Mouse (Mus musculus): ENCODE data around the gene Dcp1b.
A peak's percentile ranks its signal among the peaks of the same experiment; 100 is the strongest.
"Not testable (repeated sequence)": the region's sequence is repeated elsewhere in the genome, so short reads cannot be mapped to it uniquely, and the experiment has no call there.

The Dcp1b gene

DNA sequence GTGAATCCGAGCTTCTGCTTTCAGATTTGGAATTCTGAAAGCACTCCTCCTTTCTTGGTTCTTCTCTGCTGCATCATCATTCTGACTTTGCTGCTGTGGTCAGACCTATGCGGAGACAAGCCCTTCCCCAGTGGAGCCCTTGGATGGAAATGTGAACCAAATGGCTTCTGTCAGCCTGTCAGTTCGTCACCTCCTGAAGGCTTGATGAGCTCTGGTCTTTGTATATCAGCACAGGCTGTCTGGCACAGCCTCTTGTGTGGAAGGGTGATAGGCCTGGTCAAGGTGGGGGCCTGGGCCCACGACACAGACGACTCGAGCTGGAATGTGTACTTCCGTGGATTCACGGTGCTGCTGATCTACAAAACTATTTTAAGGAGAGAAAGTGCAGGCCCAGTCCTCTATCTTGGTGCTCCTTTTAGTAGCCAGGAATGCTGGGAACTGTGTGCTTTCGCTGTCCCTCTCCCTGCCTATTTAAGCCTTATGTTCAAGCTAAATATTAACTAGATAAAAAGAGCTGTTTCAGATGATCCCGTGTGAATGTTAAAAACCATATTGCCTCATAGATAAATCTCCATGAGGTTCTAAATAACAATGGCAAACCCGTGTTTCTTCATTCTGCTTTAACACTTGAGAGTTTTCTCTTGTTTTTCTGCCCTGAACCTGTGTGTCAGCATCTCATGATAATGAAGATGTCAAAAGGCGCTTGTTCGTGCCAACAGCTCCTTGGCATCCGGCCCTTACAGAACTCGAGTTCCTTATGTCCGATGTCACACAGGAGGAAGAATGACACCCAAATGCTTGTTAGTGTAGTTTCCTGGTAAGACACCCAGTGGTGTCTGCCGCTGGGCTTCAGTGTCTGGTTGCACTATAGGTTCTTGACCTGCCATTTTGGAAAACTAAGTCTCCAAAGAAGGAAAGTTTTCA is 21.6 kb downstream of the Dcp1b start, which contains the start of gene Cacna1c:
Gene Cacna1c (minus strand): TSS at position 37 of the 924 bp plus-strand sequence.
- DNase-seq = no peak

DNA sequence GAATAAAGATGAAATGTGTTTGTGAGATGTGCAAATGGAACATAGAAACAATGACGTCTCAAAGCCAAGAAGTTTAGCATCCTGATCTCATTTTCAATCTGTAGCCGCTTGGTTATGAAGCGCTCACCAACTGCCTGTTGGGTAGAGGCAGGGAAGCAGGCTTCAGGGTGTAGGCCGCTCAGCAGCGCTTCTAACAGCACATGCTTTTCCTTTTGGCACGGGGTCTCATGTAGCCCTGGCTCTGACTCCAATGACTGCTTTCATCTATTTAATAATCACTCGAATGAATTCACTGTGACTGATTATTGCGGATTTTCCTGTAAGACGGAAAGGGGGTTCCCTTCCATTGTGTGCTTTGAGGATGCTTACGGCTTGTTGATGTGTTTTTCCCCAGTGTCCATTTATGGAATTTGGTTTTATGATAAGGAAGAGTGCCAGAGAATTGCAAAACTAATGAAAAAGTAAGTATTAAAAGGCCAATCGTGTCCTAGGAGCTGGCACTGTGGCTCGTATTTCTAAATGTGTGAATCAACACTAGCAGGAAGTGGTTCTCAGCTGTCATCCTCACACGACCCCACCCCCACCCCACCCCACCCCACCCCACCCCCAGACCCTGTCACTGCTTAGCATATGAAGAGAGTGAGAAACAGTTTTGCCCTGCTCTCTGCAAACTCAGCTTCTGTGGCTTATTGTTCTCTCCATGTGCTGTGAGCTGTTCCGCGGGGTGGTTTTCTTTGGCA is 23.7 kb downstream of the Dcp1b start:
- no peak for DNase-seq

DNA sequence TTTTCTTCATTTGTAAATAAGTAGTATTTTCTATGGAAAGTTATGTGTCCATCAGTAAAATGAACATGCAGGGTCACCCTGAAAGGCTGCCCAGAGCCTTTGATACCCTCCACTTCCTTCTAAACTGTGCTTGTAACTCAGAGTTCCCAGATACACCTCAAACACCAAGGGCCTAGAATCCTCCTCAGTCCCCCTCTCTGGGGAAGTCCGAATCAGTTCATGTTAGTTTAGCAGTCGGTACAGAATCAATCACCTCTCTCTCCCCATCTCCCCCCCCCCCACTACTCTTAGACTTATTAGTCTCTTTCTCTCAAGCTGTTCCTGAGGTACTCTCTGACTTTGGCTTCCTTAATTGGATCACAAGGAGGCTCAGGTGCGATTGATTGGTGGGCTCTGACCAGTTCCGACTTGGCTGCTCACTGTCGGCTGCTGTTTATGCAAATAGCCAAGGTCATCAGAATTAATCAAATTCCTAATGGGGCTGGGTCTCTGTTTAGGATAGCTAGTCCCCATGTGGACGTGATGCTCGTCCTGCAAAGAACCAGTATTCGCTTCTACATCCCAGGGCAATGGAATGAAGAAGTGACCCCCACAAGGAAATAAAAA is 24.3 kb downstream of the Dcp1b start:
- DNase-seq = no peak

DNA sequence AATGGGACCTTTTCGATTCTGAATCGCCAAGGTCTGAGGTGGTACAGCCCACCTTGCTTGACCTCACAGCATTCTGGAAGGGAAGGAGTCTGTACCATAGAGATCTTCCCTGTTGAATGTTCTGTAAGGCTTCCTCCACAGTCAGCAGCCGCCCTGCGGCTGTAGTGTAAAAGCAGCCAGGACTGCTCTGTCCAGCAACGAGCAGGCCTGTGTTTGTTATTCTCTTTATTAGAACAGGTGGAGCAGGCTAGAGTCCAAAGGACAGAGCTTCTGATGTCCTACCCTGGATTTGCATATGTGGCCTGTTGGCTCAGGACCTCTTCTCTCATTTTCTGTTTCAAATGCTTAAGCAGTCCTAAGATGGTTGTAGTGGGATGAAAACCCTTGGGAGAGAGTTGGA is 25.3 kb downstream of the Dcp1b start:
- no peak for DNase-seq

DNA sequence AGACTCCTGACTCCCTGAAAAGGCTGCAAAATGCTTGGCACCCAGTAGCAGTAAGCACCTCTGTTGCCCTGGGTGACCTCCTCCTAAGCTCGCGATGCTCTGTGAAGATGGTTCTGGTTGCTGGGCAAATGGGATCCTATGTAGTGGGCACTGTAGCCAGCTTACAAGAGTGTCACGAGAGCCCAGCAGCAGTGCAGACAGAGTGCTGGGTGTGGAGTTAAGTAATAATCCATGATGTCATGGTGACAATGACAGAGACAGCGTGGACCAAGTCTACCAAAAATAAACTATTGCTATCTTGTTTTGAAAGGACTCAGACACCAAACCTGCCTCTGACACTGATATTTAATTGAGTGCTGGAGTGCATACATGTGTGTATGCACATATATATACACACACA is 26.5 kb downstream of the Dcp1b start:
- no peak for DNase-seq

DNA sequence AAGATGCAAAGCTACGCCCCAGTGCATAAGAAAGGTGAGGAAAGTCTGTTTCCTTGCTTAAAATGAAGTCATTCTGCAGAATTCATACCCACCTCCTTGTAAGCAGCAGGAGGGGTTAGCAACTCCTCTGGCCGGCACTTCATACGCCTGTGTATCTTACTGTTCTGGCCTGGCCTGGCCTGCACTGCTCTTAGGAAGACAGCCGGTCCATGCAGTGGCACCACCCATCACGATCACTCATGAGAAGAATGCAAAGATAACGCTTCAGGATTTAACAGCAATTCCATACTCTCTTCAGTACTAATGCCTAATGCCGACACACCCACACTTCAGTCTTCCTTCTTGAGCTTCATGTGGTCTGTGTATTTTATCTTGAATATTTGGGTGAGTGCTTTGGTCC is 29.2 kb downstream of the Dcp1b start:
- DNase-seq = no peak

DNA sequence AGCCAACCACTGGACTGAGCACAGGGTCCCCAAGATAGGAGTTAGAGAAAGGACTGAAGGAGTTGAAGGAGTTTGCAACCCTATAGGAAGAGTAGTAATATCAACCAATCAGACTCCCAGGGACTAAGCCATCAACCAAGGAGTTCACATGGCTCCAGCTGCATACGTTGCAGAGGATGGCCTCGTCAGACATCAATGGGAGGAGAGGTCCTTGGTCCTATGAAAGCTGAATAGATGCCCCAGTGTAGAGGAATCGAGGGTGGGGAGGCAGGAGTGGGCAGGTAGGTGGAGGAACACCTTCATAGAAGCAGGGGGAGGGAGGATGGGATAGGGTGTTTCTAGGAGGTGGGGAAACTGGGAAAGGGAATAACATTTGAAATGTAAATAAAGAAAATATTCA is 29.9 kb downstream of the Dcp1b start:
- DNase-seq = no peak

DNA sequence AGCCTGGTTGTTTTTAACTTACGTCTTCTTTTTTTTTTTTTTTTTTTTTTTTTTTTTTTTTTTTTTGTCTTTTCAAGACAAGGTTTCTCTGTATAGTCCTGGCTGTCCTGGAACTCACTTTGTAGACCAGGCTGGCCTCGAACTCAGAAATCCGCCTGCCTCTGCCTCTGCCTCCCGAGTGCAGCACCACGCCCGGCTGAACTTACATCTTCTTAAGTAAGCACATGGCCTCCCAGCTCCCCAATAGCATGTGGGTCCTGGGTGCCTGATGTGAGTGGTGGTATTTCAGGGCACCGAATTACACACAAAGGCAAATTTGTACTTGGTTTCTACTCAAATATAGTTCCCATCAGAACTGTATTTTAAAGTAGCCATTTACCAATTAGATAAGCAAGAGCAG is 31.0 kb downstream of the Dcp1b start:
- not testable (repeated sequence) for DNase-seq

DNA sequence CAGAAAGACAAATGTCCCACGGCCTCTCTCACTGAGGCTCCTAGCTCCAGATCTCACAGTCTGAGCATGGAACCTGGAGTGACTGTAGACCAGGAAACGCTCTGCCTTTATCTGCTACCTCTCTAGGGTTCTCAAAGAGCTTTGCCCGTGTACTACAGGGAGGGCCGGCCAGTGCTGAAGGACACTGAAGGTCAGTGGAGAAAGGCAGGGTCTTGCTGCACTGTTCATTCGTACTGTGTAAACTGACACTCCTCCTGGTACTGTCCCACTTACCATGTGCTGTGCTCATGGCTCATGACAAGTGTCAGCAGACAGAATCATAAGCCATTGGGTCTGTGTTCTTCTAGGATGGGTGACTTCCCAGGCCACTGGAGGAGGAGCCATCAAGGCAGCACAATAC is 38.3 kb downstream of the Dcp1b start:
- no peak for DNase-seq

DNA sequence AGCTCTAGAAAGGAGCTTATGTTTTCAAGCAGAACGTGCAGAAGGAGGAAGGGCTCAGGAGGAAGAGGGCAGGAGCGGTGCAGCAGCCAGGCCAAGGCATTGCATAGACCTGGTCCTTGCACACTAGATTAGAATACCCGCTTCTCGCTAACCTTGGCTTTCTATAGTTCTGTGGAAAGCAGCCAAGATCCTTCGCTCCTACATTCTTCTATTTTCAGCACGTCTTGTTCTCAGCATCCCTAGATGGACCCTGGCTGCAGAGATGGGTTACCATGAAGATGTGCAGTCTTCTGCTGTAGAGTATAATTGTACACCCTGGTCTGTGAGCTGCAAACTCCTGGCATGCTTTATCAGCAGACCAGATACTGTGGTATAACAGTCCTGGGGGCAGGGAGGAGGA is 39.1 kb downstream of the Dcp1b start:
- DNase-seq = peak; percentile 39

DNA sequence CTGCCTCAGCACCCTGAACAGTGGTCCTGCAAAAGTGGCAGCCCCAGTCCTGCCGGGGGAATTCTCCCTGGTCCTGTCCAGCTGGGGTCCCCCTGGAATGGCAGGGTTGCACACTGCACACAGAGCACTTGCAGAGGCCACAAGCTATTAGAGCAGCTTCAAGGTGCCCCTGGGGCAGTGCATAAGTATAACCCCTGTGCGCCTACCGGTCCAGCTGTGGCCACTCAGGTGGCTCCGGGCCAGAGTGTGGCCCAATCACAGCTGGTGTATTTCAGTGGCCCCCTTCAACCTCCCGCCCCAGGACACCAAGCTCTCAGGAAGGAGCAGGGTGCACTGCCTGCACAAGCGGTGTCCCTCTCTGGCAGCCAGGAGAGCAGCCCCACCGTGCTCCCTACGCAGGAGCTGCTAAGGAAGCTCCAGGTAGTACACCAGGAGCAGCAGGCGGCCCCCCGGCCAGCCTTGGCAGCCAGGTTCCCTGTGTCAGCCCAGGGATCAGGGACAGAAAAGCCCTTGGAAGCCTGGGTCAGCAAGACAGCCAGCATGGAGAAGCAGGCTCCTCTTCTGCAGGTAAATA is 40.1 kb downstream of the Dcp1b start:
- no peak for DNase-seq

DNA sequence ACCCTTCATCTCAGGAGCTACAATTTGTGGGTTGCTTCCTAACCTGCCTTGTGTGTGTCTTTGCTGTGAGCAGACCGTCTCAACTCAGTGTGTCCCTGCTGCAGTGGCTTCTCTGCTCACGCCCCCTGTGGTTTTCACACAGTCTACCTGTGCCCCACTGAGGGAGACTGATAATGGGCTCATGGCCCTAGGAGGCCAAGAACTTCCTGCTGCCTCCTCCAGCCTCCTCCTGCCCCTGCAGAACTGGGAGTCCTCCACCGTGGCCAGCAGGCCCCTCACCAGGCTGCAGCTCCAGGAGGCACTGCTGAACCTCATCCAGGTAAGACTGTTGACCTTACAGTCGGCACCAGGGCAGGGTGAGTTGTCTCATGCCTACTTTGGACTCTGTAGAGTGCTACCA is 42.6 kb downstream of the Dcp1b start:
- DNase-seq = no peak

DNA sequence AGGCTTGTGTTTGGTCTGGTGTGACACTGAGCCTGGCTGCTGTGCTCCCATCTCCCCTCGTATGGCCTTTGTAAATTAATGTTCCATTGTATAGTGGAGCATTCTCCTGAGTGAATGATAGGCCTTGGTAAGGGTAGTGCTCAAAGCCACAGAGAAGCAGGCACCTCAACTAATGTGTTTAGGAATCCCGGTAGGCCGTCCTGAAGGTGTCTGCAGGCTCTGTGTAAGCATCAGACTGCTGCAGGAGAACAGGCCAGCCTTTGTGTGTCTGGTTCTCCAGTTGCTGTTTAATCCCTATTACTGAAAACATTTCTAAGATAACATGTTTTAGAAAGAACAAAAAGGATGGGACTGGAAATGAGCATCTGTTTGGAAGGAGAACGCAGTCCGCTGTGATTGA is 43.5 kb downstream of the Dcp1b start:
- no peak for DNase-seq

DNA sequence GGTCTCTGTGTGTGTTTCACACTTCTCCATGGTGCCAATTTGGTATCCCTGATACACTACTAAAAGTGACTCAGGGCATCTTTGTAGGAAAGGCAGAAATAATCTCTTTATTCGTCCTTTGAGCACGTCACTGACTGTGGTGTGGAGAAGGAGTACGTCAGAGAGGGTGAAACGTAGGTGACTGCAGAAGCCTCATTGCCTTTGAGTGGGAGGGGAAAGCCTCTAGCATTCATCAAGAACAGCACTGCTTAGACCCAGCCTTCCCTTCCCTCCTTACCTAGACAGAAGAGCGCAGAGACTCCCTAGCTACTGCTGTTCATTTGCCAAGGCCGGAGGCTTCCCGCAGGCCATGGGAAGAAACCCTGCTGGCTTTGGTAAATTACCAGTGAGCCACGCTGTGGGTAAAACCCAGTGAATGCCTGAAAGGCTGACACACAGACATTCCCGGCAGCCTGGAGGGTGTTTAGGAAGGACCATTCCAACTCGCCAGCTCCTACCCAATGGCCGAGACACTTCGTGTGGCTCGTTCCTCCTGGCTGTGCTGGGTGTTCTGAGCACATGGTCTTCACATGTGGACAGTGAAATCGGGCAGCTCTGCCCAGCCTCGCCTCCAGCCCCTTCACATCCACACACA is 44.3 kb downstream of the Dcp1b start:
- DNase-seq = peak; percentile 38

DNA sequence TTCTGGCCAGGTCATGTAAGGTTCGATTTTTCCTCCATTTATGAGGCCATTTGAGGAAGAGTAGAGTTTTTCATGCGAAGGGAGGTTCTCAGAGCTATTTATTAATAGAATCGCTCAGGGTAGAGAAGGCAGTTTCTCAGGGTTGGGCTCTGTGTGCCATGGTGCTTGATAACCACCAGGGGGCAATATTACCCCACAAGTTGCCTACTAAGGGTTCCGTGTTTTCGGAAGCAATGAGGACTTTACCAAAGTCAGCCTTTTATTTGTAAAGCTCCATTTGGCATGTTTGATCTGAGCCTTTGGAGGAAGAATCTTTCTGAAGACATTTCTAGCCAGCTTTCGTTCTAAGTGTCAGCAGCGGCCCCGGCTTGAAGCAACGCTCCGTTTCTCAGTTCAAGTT is 45.2 kb downstream of the Dcp1b start:
- peak; percentile 75 for DNase-seq

DNA sequence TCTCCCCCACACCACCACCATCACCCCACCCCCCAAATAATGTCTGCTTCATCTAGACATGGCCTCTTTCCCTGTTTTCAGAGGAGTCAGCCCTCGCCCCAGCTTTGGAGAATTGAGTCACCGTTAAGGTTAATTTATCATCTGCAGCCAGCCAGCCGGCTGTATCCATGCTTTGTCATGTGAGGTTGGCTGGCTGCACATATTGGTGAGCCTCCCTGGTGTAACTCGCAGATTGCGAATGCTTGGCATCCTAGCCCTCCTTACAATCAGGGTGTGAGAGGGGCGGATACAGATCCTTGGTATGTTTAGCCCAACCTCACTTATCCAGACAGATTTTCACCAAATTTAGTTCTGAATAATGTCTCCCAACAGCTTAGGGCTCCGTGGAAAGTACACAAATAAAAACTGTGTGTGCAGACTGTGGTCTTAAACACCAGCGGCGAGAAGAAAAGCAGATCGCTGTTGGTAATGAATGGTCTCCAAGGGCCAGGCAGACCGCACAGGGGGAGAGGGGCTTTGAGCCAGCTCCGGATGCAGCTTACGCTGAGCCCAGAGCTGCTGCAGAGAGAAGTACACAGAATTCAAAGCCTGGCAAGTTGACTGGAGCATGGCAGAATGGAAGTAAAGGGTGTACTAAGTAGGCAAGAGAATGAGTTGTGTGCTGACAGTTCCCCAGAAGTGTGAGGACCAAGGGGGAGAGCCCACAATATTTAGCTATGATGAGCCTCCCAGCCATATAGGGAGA is 49.6 kb downstream of the Dcp1b start:
- no peak for DNase-seq

DNA sequence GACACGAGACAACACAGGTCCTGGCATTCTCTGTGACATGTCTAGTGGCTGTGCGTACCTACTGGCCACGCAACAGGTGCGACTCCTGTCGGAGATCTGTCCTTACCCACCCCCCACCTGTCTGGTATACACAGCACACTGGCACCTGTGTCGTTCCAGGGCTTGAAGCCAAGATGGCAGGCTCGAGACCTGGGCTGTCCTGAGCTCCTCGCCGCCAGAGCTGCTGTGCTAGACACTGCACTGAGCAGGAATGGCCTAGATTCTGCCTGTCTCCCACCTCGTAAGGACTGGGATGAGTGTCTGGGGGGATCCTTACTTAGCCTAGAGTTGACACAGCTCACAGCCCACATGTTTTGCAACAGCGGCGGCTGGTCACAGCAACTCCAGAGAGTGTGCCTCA is 50.2 kb downstream of the Dcp1b start:
- no peak for DNase-seq

DNA sequence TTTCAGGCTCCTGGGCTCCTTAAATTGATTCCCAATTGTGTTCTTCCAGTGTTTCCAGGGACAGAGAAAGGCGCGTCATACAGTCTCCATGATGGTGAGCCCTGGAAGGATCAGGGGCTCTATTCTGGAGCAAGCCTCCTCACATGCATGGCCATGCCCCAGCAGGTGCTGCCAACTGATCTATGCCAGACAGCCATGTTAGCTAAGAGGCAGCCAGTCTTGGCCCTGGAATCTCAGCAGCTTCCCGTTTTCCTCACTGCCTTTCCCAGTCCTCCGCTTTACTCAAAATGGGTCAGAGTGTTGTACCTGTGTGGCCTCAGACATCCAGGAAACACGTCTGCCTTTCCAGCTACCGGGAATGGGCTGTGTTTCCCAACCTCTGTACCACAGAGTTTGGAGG is 50.7 kb downstream of the Dcp1b start:
- no peak for DNase-seq

DNA sequence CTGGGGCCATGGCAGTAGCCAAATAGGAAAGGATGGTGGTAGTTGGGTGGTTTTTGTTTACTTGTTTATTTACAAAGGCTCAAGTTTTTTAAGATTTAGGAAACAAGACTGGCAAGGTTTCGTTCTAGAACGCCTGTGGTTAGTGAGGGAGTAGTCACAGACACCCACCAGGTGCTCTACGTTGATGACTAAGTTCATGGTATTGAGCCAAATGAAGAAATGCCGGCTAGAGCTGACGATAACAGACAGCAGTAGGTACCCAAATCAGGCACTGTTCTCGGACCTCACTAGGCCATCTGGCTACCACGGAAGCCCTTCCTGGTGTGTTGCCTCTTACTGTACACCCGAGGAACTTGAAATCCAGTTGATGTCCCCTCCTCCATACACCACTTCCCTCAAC is 51.9 kb downstream of the Dcp1b start:
- DNase-seq = no peak

DNA sequence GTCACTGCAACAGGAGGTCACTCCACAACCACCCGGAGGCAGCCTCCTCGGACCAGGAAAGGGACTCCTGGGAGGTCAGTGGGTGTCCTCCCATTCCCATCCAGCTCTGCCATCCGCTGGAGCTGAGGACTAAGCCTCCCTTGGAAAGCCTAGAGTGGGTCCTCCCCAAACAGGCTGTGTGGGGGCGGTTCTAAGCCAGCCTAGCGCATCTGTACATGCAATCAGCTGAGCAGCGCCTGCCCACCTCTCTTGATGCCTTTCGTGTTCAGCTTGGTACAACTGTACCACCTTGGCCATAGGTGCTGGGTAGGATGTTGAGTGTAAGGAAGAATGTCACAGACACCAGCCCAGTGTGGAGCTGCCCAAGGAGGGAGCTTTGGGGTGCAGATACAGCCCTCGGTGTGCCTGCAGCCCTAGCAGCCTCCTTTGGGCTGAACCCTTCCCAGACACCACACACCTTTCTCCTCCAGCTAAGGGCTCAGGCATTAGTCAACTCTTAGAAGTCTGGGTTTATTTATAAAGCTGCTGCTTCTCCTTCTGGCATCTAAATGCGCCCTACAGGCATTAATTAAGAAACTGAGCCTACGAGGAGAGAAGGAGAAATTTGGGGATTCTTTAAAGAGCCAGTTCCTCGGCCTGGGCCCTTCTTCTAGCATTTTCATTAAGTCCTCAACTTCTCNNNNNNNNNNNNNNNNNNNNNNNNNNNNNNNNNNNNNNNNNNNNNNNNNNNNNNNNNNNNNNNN is 54.0 kb downstream of the Dcp1b start:
- DNase-seq = peak; percentile 54

DNA sequence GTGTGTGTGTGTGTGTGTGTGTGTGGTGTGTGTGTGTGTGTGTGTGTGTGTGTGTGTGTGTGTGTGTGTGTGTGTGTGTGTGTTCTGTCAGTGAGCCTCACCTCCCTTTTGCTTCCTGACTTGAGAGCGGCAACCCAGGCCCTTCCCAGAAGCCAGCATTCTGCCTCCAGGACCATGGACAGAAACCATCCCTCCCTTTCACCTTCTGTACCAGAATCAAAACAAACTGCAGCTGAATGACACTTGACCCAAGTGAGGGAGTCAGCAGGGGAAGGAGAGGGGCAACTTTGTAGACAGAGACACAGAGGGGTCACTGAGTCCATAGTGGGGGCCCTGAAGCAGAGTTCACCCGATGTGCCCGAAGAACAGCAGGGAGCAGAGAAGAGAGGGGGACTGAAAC is 58.0 kb downstream of the Dcp1b start:
- no peak for DNase-seq
